ENCODE assay signal across 12 mouse cellular contexts in the genomic region with DNA sequence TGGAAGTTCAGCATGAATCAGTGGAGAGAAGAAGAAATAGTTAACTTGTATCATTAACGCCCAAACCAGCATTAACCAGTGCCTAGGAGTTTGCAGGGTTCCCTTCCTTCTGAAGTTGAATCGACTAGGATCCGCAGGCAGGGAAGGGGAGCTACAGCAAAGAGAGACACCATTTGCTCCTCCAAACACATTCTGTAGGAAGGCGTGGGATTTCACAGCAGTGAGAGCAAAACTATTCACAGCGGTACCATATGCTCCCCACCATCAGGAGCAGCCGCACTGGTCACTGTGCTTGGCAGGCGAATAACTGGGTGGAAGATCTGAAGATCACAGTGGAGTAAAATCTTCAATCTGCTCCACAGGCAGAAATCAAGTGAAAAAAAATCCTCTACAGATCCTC.
DNase-seq lines count a peak whose midpoint lies in the region; ATAC-seq and TF ChIP-seq lines count a peak whose summit lies in the region.
"Had no signal": no experiment of that assay in that cellular context is flagged by ENCODE, and none has a peak within 500 bp of the region (broad histone marks: within the 10 kb centered on the region; RNA-seq: fewer than 3 reads in every experiment).

No protein-coding gene starts in this region.

- H3K27me3 ChIP-seq in hindbrain, postnatal 0 days (ENCODE audit: insufficient read depth, low read length): peaks cover 4% of the 10 kb centered on the region; the same call in 1 of the 2 replicates
- no peaks in the 10 kb centered on the region for H3K27me3 ChIP-seq in hindbrain, embryonic 13.5 days

- no peaks in the 10 kb centered on the region for H3K9me3 ChIP-seq in hindbrain, postnatal 0 days (ENCODE audit: low read length)
- H3K9me3 ChIP-seq in hindbrain, embryonic 13.5 days: no peaks in the 10 kb centered on the region

- TF ChIP-seq POLR2A in cortical plate, adult 2 months (IDR thresholded peaks at IDR 0.05; ENCODE audit: extremely low read depth, insufficient read depth, low read length): 0 out of 2 replicates have a peak, but pooled peaks have one; percentile 10

- no peak overlapping the region for H3K4me3 ChIP-seq in hindbrain, postnatal 0 days (ENCODE audit: low read length)
- no peak overlapping the region for H3K4me3 ChIP-seq in hindbrain, embryonic 13.5 days
- no peak overlapping the region for H3K4me3 ChIP-seq in cortical plate, adult 2 months (ENCODE audit: insufficient read depth, low read length)
- H3K4me3 ChIP-seq: erythroblast, embryonic 14.5 days had no signal

- no peak for TF ChIP-seq CTCF in hindbrain, postnatal 0 days (IDR thresholded peaks at IDR 0.05; ENCODE audit: low read depth)
- TF ChIP-seq CTCF in cortical plate, adult 2 months (IDR thresholded peaks at IDR 0.05; ENCODE audit: extremely low read depth, insufficient read depth, low read length): no peak

- no peak overlapping the region for H3K9ac ChIP-seq in hindbrain, postnatal 0 days (replicated peaks; ENCODE audit: low read length)
- H3K9ac ChIP-seq in hindbrain, embryonic 13.5 days: no peak overlapping the region

- H3K36me3 ChIP-seq in hindbrain, postnatal 0 days (ENCODE audit: insufficient read depth, low read length): no peaks in the 10 kb centered on the region
- H3K36me3 ChIP-seq in hindbrain, embryonic 13.5 days: no peaks in the 10 kb centered on the region

- H3K27ac ChIP-seq in hindbrain, postnatal 0 days: no peak overlapping the region
- H3K27ac ChIP-seq in hindbrain, embryonic 13.5 days: no peak overlapping the region
- peak overlapping the region; percentile 91 for H3K27ac ChIP-seq in cortical plate, adult 2 months (ENCODE audit: insufficient read depth, low read length)
- H3K27ac ChIP-seq: macrophage had no signal

- no peak overlapping the region for H3K4me2 ChIP-seq in hindbrain, postnatal 0 days (ENCODE audit: low read depth, low read length)
- no peak overlapping the region for H3K4me2 ChIP-seq in hindbrain, embryonic 13.5 days

- 0 out of 2 replicates have a peak, but pooled peaks cover 3% of the 10 kb centered on the region for H3K4me1 ChIP-seq in hindbrain, postnatal 0 days (ENCODE audit: insufficient read depth, low read length)
- H3K4me1 ChIP-seq in hindbrain, embryonic 13.5 days (replicated peaks): 0 out of 2 replicates have a peak, but pooled peaks cover 5% of the 10 kb centered on the region
- peaks cover 7% of the 10 kb centered on the region for H3K4me1 ChIP-seq in cortical plate, adult 2 months (ENCODE audit: control insufficient read depth, insufficient read depth, low read length)

- DNase-seq in hindbrain, postnatal 0 days (ENCODE audit: low spot score): peak; percentile 31
- peak; percentile 34 to 36 for DNase-seq in layer of hippocampus, postnatal 25 days (ENCODE audit: extremely low spot score in 1 of 2, low spot score in 1 of 2)
- DNase-seq in right cerebral cortex, postnatal 14 days: peak; percentile 48
- no peak for DNase-seq in c-Kit-positive CD71-positive TER-119-positive erythroid progenitor cells, embryonic 14.5 days (ENCODE audit: low spot score)
- no peak for DNase-seq in urinary bladder, postnatal 4 days (ENCODE audit: low spot score in 2 of 2)
- DNase-seq: liver; thymus, postnatal 36 days had no signal

- 70% methylated on average over 7 of the region's 7 CpGs for WGBS in hindbrain, postnatal 0 days
- 85% methylated on average over 7 of the region's 7 CpGs for WGBS in hindbrain, embryonic 13.5 days

- ATAC-seq in hindbrain, postnatal 0 days: no peak
- no peak for ATAC-seq in hindbrain, embryonic 13.5 days (ENCODE audit: low FRiP score)
- no peak for ATAC-seq in activated CD4-positive, CD25-positive, alpha-beta regulatory T cell, adult 4 months

Comparison
In these comparisons a context has a peak if more than half of its experiments do, and no peak if none do; other contexts are left out.
1. DNase-seq: peak in hindbrain, postnatal 0 days (single experiment), layer of hippocampus, postnatal 25 days (2 of 2) and right cerebral cortex, postnatal 14 days (single experiment); none in c-Kit-positive CD71-positive TER-119-positive erythroid progenitor cells, embryonic 14.5 days (single experiment) and urinary bladder, postnatal 4 days (0 of 2).